Mouse (Mus musculus) cerebellum, adult 18-20 months (tissue): Measurements from ENCODE around the gene Sh3bgrl3.

Experiments
- DNase-seq, 2 experiments: peaks; one replicate each; pipeline ENCODE4 v3.0.0; 2021

The Sh3bgrl3 gene

GRCm38 (mm10) chr4:134127793-134128192 lies 796 bp downstream of the Sh3bgrl3 start:
- DNase-seq, result peak in 1 of 2 experiments; percentile 11

GRCm38 (mm10) chr4:134127121-134127455 lies 1.5 kb downstream of the Sh3bgrl3 start:
- no peak for DNase-seq

GRCm38 (mm10) chr4:134126300-134127120 lies 2.1 kb downstream of the Sh3bgrl3 start:
- DNase-seq, result no peak

- DNase-seq, result no peak
Observed at GRCm38 (mm10) chr4:134125383-134126060, 3.1 kb downstream of the Sh3bgrl3 start.

- peak; percentile 62 to 69 for DNase-seq
Observed at GRCm38 (mm10) chr4:134123680-134124551, 4.7 kb downstream of the Sh3bgrl3 start.

GRCm38 (mm10) chr4:134123147-134123546 lies 5.4 kb downstream of the Sh3bgrl3 start:
- DNase-seq, result peak in 1 of 2 experiments; percentile 7

- DNase-seq, result no peak
Observed at GRCm38 (mm10) chr4:134122281-134122680, 6.3 kb downstream of the Sh3bgrl3 start.

GRCm38 (mm10) chr4:134121571-134121970 lies 7.0 kb downstream of the Sh3bgrl3 start:
- no peak for DNase-seq

- DNase-seq, result no peak
Observed at GRCm38 (mm10) chr4:134120916-134121315, 7.7 kb downstream of the Sh3bgrl3 start.

GRCm38 (mm10) chr4:134120192-134120805 lies 8.3 kb downstream of the Sh3bgrl3 start:
- DNase-seq, result no peak

- peak in 1 of 2 experiments; percentile 29 for DNase-seq
Observed at GRCm38 (mm10) chr4:134119644-134120043, 8.9 kb downstream of the Sh3bgrl3 start.

- DNase-seq, result no peak
Observed at GRCm38 (mm10) chr4:134119042-134119441, 9.5 kb downstream of the Sh3bgrl3 start.

GRCm38 (mm10) chr4:134118126-134118800 lies 10.3 kb downstream of the Sh3bgrl3 start:
- no peak for DNase-seq

GRCm38 (mm10) chr4:134117012-134117411 lies 11.6 kb downstream of the Sh3bgrl3 start:
- DNase-seq, result no peak

- no peak for DNase-seq
Observed at GRCm38 (mm10) chr4:134116501-134116900, 12.1 kb downstream of the Sh3bgrl3 start.

- no peak for DNase-seq
Observed at GRCm38 (mm10) chr4:134115215-134116144, 13.1 kb downstream of the Sh3bgrl3 start.

- no peak for DNase-seq
Observed at GRCm38 (mm10) chr4:134114038-134114437, 14.6 kb downstream of the Sh3bgrl3 start.

- DNase-seq, result no peak
Observed at GRCm38 (mm10) chr4:134113356-134113994, 15.1 kb downstream of the Sh3bgrl3 start.

- DNase-seq, result no peak
Observed at GRCm38 (mm10) chr4:134112403-134112802, 16.2 kb downstream of the Sh3bgrl3 start.

GRCm38 (mm10) chr4:134110653-134111052 lies 17.9 kb downstream of the Sh3bgrl3 start:
- no peak for DNase-seq
